Mouse (Mus musculus) lung, adult 2 months (tissue): ENCODE results near the gene Dag1. TPM values are rescaled to one million over a fixed set of nuclear protein-coding genes. Genes with fewer than 3 reads are reported as not detected.

ENCODE experiments used
- DNase-seq: peaks from one replicate; pipeline ENCODE4 v3.0.0; 2022
- H3K4me1 ChIP-seq: fragments of 200-500 bp; 2 replicates; pipeline ENCODE4 v1.6.1; 2011; ENCODE audit warnings: low read length; ENCODE audit not compliant: control insufficient read depth, insufficient read depth
- H3K4me3 ChIP-seq: fragments of 200-500 bp; replicated peaks from 2 replicates; pipeline ENCODE3; 2011; ENCODE audit warnings: low read depth, mild to moderate bottlenecking, control low read depth, low read length; ENCODE audit errors: extremely low read depth
- CTCF ChIP-seq: fragments of 200-500 bp; IDR thresholded peaks from 2 replicates; pipeline ENCODE4 v1.5.1; 2011; ENCODE audit warnings: mild to moderate bottlenecking, low read length, control low read depth; ENCODE audit not compliant: insufficient read depth
- POLR2A ChIP-seq: fragments of 200-500 bp; IDR thresholded peaks from 2 replicates; pipeline ENCODE4 v1.6.1; 2011; ENCODE audit warnings: low read depth, mild to moderate bottlenecking, control low read depth, low read length, borderline replicate concordance; ENCODE audit errors: extremely low read depth
- WGBS: fragments of 180-500 bp; shearing (Covaris S2); methylation state at CpG from one replicate; pipeline ENCODE4 v1.1.7; 2018; 5-methylcytosine and 5-hydroxymethylcytosine counted together
- polyA plus RNA-seq: library from polyadenylated mRNA; depleted of rRNA; stranded (reverse); fragments of >200 nt; gene quantifications from 2 replicates; pipeline ENCODE4 v1.2.3, GENCODE M21; 2012

Gene Dag1
- polyA plus RNA-seq, 1 experiment, result 170 TPM

- no peak for DNase-seq
- H3K4me3 ChIP-seq, result peak overlapping the region; percentile 85
- TF ChIP-seq POLR2A, result no peak
- TF ChIP-seq CTCF, result no peak
- peaks cover 17% of the 10 kb centered on the region for H3K4me1 ChIP-seq
- WGBS, result 36% methylated on average over 11 of the region's 11 CpGs
Measured at GRCm38 (mm10) chr9:108262494-108263049, 1.2 kb downstream of the Dag1 start.

GRCm38 (mm10) chr9:108261865-108262264 lies 1.9 kb downstream of the Dag1 start:
- TF ChIP-seq CTCF, result no peak
- no peak for TF ChIP-seq POLR2A
- WGBS, result 63% methylated on average over 7 of the region's 7 CpGs
- Histone ChIP-seq H3K4me3 (peak overlapping the region; percentile 32), H3K4me1 (peaks cover 18% of the 10 kb centered on the region)
- no peak for DNase-seq

GRCm38 (mm10) chr9:108260526-108260925 lies 3.2 kb downstream of the Dag1 start:
- 70% methylated on average over 4 of the region's 4 CpGs for WGBS
- Histone ChIP-seq H3K4me3 (no peak overlapping the region), H3K4me1 (peaks cover 20% of the 10 kb centered on the region)
- TF ChIP-seq CTCF (no peak), POLR2A (no peak)
- DNase-seq, result no peak

- no peak for DNase-seq
- peaks cover 3% of the 10 kb centered on the region for H3K4me1 ChIP-seq
- no peak for TF ChIP-seq POLR2A
- TF ChIP-seq CTCF, result no peak
- 68% methylated on average over 7 of the region's 7 CpGs for WGBS
- no peak overlapping the region for H3K4me3 ChIP-seq
Measured at GRCm38 (mm10) chr9:108252766-108253165, 11.0 kb downstream of the Dag1 start.

GRCm38 (mm10) chr9:108251877-108252276 lies 11.9 kb downstream of the Dag1 start:
- H3K4me1 ChIP-seq, result peaks cover 2% of the 10 kb centered on the region
- H3K4me3 ChIP-seq, result no peak overlapping the region
- DNase-seq, result no peak
- TF ChIP-seq POLR2A (no peak), CTCF (no peak)
- WGBS, result 81% methylated on average over 6 of the region's 6 CpGs

GRCm38 (mm10) chr9:108248957-108249356 lies 14.8 kb downstream of the Dag1 start:
- no peak overlapping the region for H3K4me3 ChIP-seq
- DNase-seq, result no peak
- WGBS, result 46% methylated on average over 5 of the region's 5 CpGs
- H3K4me1 ChIP-seq, result no peaks in the 10 kb centered on the region
- TF ChIP-seq POLR2A (no peak), CTCF (no peak)

GRCm38 (mm10) chr9:108244984-108245383 lies 18.8 kb downstream of the Dag1 start:
- TF ChIP-seq CTCF (0 out of 2 replicates have a peak, but pooled peaks have one; percentile 21), POLR2A (no peak)
- H3K4me1 ChIP-seq, result no peaks in the 10 kb centered on the region
- WGBS, result 54% methylated on average over 3 of the region's 3 CpGs
- no peak for DNase-seq
- H3K4me3 ChIP-seq, result no peak overlapping the region

GRCm38 (mm10) chr9:108244540-108244939 lies 19.2 kb downstream of the Dag1 start:
- Histone ChIP-seq H3K4me1 (no peaks in the 10 kb centered on the region), H3K4me3 (no peak overlapping the region)
- WGBS, result 60% methylated on average over 3 of the region's 3 CpGs
- DNase-seq, result no peak
- no peak for TF ChIP-seq CTCF
- no peak for TF ChIP-seq POLR2A

GRCm38 (mm10) chr9:108239951-108240350 lies 23.8 kb downstream of the Dag1 start:
- DNase-seq, result no peak
- 58% methylated on average over 5 of the region's 5 CpGs for WGBS

GRCm38 (mm10) chr9:108238831-108239230 lies 24.9 kb downstream of the Dag1 start:
- H3K4me1 ChIP-seq, result peaks cover 7% of the 10 kb centered on the region; the same call in 1 of the 2 replicates
- no peak for DNase-seq
- no peak for TF ChIP-seq POLR2A
- TF ChIP-seq CTCF, result no peak
- 82% methylated on average over 3 of the region's 3 CpGs for WGBS
- H3K4me3 ChIP-seq, result no peak overlapping the region

More at GRCm38 (mm10) chr9:108239951-108240350, 23.8 kb downstream of the Dag1 start:
- Histone ChIP-seq H3K4me1 (peaks cover 7% of the 10 kb centered on the region; the same call in 1 of the 2 replicates), H3K4me3 (no peak overlapping the region)
- TF ChIP-seq CTCF, result no peak
